Mouse (Mus musculus): ENCODE measurements around the gene Rab35.

Rab35 gene

GRCm38 (mm10) chr5:115631505-115632357, at the start of gene Rab35:
Gene Rab35, plus strand, starts transcription at chr5:115631908.
- DNase-seq (ENCODE audit: low spot score): peak; percentile 93

GRCm38 (mm10) chr5:115585616-115586015, 46.1 kb upstream of the Rab35 start:
- DNase-seq (ENCODE audit: low spot score): peak; percentile 52

- no peak for DNase-seq (ENCODE audit: low spot score)
Observed at GRCm38 (mm10) chr5:115586166-115586565, 45.5 kb upstream of the Rab35 start.

GRCm38 (mm10) chr5:115586780-115587179, 44.9 kb upstream of the Rab35 start:
- DNase-seq (ENCODE audit: low spot score): no peak

- peak; percentile 20 for DNase-seq (ENCODE audit: low spot score)
Observed at GRCm38 (mm10) chr5:115591028-115591427, 40.7 kb upstream of the Rab35 start.

GRCm38 (mm10) chr5:115591506-115591905, 40.2 kb upstream of the Rab35 start:
- peak; percentile 20 for DNase-seq (ENCODE audit: low spot score)

- DNase-seq (ENCODE audit: low spot score): no peak
Observed at GRCm38 (mm10) chr5:115603561-115603960, 28.1 kb upstream of the Rab35 start.

GRCm38 (mm10) chr5:115611566-115611965, 20.1 kb upstream of the Rab35 start:
- no peak for DNase-seq (ENCODE audit: low spot score)

- DNase-seq (ENCODE audit: low spot score): no peak
Observed at GRCm38 (mm10) chr5:115613332-115613731, 18.4 kb upstream of the Rab35 start.

GRCm38 (mm10) chr5:115614948-115615347, 16.8 kb upstream of the Rab35 start:
- DNase-seq (ENCODE audit: low spot score): no peak

- DNase-seq (ENCODE audit: low spot score): no peak
Observed at GRCm38 (mm10) chr5:115619690-115620089, 12.0 kb upstream of the Rab35 start.

- DNase-seq (ENCODE audit: low spot score): no peak
Observed at GRCm38 (mm10) chr5:115622686-115623085, 9.0 kb upstream of the Rab35 start.

- DNase-seq (ENCODE audit: low spot score): no peak
Observed at GRCm38 (mm10) chr5:115623694-115624440, 7.8 kb upstream of the Rab35 start.

- peak; percentile 9 for DNase-seq (ENCODE audit: low spot score)
Observed at GRCm38 (mm10) chr5:115626237-115626886, 5.3 kb upstream of the Rab35 start.

GRCm38 (mm10) chr5:115628083-115628482, 3.6 kb upstream of the Rab35 start:
- no peak for DNase-seq (ENCODE audit: low spot score)

GRCm38 (mm10) chr5:115629672-115630071, 2.0 kb upstream of the Rab35 start:
- no peak for DNase-seq (ENCODE audit: low spot score)

- DNase-seq (ENCODE audit: low spot score): no peak
Observed at GRCm38 (mm10) chr5:115630291-115630690, 1.4 kb upstream of the Rab35 start.

- peak; percentile 46 for DNase-seq (ENCODE audit: low spot score)
Observed at GRCm38 (mm10) chr5:115632358-115632714, 628 bp downstream of the Rab35 start.

- DNase-seq (ENCODE audit: low spot score): no peak
Observed at GRCm38 (mm10) chr5:115633060-115633459, 1.4 kb downstream of the Rab35 start.

GRCm38 (mm10) chr5:115634046-115634445, 2.3 kb downstream of the Rab35 start:
- DNase-seq (ENCODE audit: low spot score): no peak

- no peak for DNase-seq (ENCODE audit: low spot score)
Observed at GRCm38 (mm10) chr5:115635536-115635935, 3.8 kb downstream of the Rab35 start.

- DNase-seq (ENCODE audit: low spot score): no peak
Observed at GRCm38 (mm10) chr5:115644192-115644591, 12.5 kb downstream of the Rab35 start.

GRCm38 (mm10) chr5:115648876-115649275, 17.2 kb downstream of the Rab35 start:
- no peak for DNase-seq (ENCODE audit: low spot score)
